Mouse (Mus musculus) CH12.LX (cell line): ENCODE results near the gene T2. TPM values are rescaled to one million over a fixed set of nuclear protein-coding genes. Genes with fewer than 3 reads are reported as not detected.

Experiments used
- DNase-seq: peaks from one replicate; pipeline ENCODE4 v3.0.0-alpha.2; 2013; ENCODE audit errors: extremely low read depth
- H3K27ac ChIP-seq: 2 replicates; pipeline ENCODE4 v1.5.1; 2012; ENCODE audit warnings: low read depth, mild to moderate bottlenecking, control low read depth, moderate library complexity; ENCODE audit not compliant: insufficient read depth
- H3K27me3 ChIP-seq: replicated peaks from 2 replicates; pipeline ENCODE3; 2012; ENCODE audit warnings: inconsistent platforms
- H3K36me3 ChIP-seq, 2 experiments: replicated peaks in 1 of 2; 2 replicates each; pipeline versions ENCODE3 to v1.6.1; 2012; ENCODE audit warnings: inconsistent platforms in 1 of 2, low read length in 1 of 2, mild to moderate bottlenecking in 1 of 2, mixed read lengths in 1 of 2, moderate library complexity in 1 of 2; ENCODE audit not compliant: control insufficient read depth in 1 of 2, insufficient read depth in 1 of 2
- H3K4me1 ChIP-seq, 2 experiments: 2 replicates each; pipeline ENCODE4 v1.6.1; 2012; ENCODE audit warnings: inconsistent platforms in 1 of 2, moderate library complexity in 1 of 2; ENCODE audit not compliant: insufficient read depth in 2 of 2, control insufficient read depth in 1 of 2
- H3K4me2 ChIP-seq: 2 replicates; pipeline ENCODE4 v1.6.1; 2012; ENCODE audit warnings: low read depth, mild to moderate bottlenecking, control low read depth; ENCODE audit not compliant: poor library complexity, insufficient read depth, severe bottlenecking
- H3K4me3 ChIP-seq, 3 experiments: fragments of 150-350 bp in 1 of 3; sonication (generic) in 1 of 3; replicated peaks in 1 of 3; 2 replicates each; pipeline versions ENCODE3 to v1.5.1; 2011 to 2012; ENCODE audit warnings: low read depth in 2 of 3, low read length in 2 of 3, mild to moderate bottlenecking in 2 of 3, moderate library complexity in 2 of 3, control low read depth in 1 of 3, improper control_type of control experiment in 1 of 3, inconsistent platforms in 1 of 3, mixed read lengths in 1 of 3; ENCODE audit not compliant: poor library complexity in 1 of 3
- H3K79me2 ChIP-seq: replicated peaks from 2 replicates; pipeline ENCODE4 v1.6.1; 2012; ENCODE audit warnings: mild to moderate bottlenecking, moderate library complexity; ENCODE audit not compliant: control insufficient read depth, poor library complexity, insufficient read depth, severe bottlenecking; ENCODE audit errors: extremely low read depth
- H3K9ac ChIP-seq: 2 replicates; pipeline ENCODE4 v1.6.1; 2012; ENCODE audit warnings: low read depth, mild to moderate bottlenecking, control low read depth, moderate library complexity; ENCODE audit not compliant: insufficient read depth
- H3K9me3 ChIP-seq: replicated peaks from 2 replicates; pipeline ENCODE3; 2012; ENCODE audit warnings: low read length, inconsistent platforms, mixed read lengths
- BHLHE40 ChIP-seq: IDR thresholded peaks from 2 replicates; pipeline ENCODE4 v1.6.1; 2011; ENCODE audit warnings: mild to moderate bottlenecking, low read depth, low read length, improper control_type of control experiment
- CHD1 ChIP-seq: IDR thresholded peaks from 2 replicates; pipeline ENCODE4 v1.6.1; 2012; ENCODE audit warnings: low read depth, low read length, improper control_type of control experiment, inconsistent platforms
- E2F4 ChIP-seq: IDR thresholded peaks from 2 replicates; pipeline ENCODE4 v1.6.1; 2011; ENCODE audit warnings: low read depth, low read length, improper control_type of control experiment; ENCODE audit not compliant: insufficient replicate concordance
- ELF1 ChIP-seq: IDR thresholded peaks from 2 replicates; pipeline ENCODE4 v1.6.1; 2014; ENCODE audit warnings: low read depth, mild to moderate bottlenecking, inconsistent platforms, low read length, improper control_type of control experiment
- ETS1 ChIP-seq: conservative IDR thresholded peaks from 2 replicates; pipeline ENCODE4 v1.6.1; 2012; ENCODE audit warnings: low read depth, mild to moderate bottlenecking, inconsistent platforms, low read length, improper control_type of control experiment, moderate library complexity
- GABPA ChIP-seq: IDR thresholded peaks from 2 replicates; pipeline ENCODE4 v1.6.1; 2012; ENCODE audit warnings: low read depth, low read length, improper control_type of control experiment, inconsistent platforms; ENCODE audit not compliant: insufficient replicate concordance
- HCFC1 ChIP-seq: IDR thresholded peaks from 2 replicates; pipeline ENCODE4 v1.6.1; 2012; ENCODE audit warnings: low read depth, mild to moderate bottlenecking, inconsistent platforms, low read length, improper control_type of control experiment
- JUN ChIP-seq: IDR thresholded peaks from 2 replicates; pipeline ENCODE4 v1.6.1; 2011; ENCODE audit warnings: low read depth, mild to moderate bottlenecking, low read length, improper control_type of control experiment, moderate library complexity; ENCODE audit not compliant: insufficient read depth
- JUND ChIP-seq: conservative IDR thresholded peaks from 2 replicates; pipeline ENCODE4 v1.6.1; 2011; ENCODE audit warnings: low read depth, low read length, improper control_type of control experiment
- KAT2A ChIP-seq: IDR thresholded peaks from 2 replicates; pipeline ENCODE4 v1.6.1; 2012; ENCODE audit warnings: low read length, improper control_type of control experiment, inconsistent platforms; ENCODE audit not compliant: insufficient replicate concordance
- MAFK ChIP-seq: IDR thresholded peaks from 2 replicates; pipeline ENCODE4 v1.6.1; 2011; ENCODE audit warnings: low read length, improper control_type of control experiment; ENCODE audit not compliant: insufficient replicate concordance
- MAZ ChIP-seq: IDR thresholded peaks from 2 replicates; pipeline ENCODE4 v1.6.1; 2012; ENCODE audit warnings: low read depth, mild to moderate bottlenecking, inconsistent platforms, low read length, improper control_type of control experiment, moderate library complexity
- MEF2A ChIP-seq: IDR thresholded peaks from 2 replicates; pipeline ENCODE4 v1.6.1; 2014; ENCODE audit warnings: low read depth, mild to moderate bottlenecking, inconsistent platforms, low read length, improper control_type of control experiment, borderline replicate concordance
- MXI1 ChIP-seq: IDR thresholded peaks from 2 replicates; pipeline ENCODE4 v1.6.1; 2011; ENCODE audit warnings: mild to moderate bottlenecking, low read depth, low read length, improper control_type of control experiment
- NELFE ChIP-seq: IDR thresholded peaks from 2 replicates; pipeline ENCODE4 v1.6.1; 2011; ENCODE audit warnings: low read depth, low read length, improper control_type of control experiment
- NRF1 ChIP-seq: IDR thresholded peaks from 2 replicates; pipeline ENCODE4 v1.6.1; 2014; ENCODE audit warnings: low read depth, mild to moderate bottlenecking, inconsistent platforms, low read length, improper control_type of control experiment, moderate library complexity
- PAX5 ChIP-seq: IDR thresholded peaks from 2 replicates; pipeline ENCODE4 v1.6.1; 2012; ENCODE audit warnings: low read length, inconsistent platforms, mixed read lengths
- POLR2AphosphoS2 ChIP-seq: IDR thresholded peaks from 2 replicates; pipeline ENCODE4 v1.6.1; 2011; ENCODE audit warnings: low read depth, low read length, improper control_type of control experiment
- RCOR1 ChIP-seq: conservative IDR thresholded peaks from 2 replicates; pipeline ENCODE4 v1.6.1; 2012; ENCODE audit warnings: low read depth, mild to moderate bottlenecking, inconsistent platforms, low read length, improper control_type of control experiment
- SMC3 ChIP-seq: IDR thresholded peaks from 2 replicates; pipeline ENCODE4 v1.6.1; 2011; ENCODE audit warnings: low read depth, low read length, improper control_type of control experiment
- TBP ChIP-seq: conservative IDR thresholded peaks from 2 replicates; pipeline ENCODE4 v1.6.1; 2011; ENCODE audit warnings: low read depth, low read length, improper control_type of control experiment
- ZC3H11A ChIP-seq: IDR thresholded peaks from 2 replicates; pipeline ENCODE4 v1.6.1; 2012; ENCODE audit warnings: low read depth, mild to moderate bottlenecking, inconsistent platforms, low read length, improper control_type of control experiment
- ZKSCAN1 ChIP-seq: IDR thresholded peaks from 2 replicates; pipeline ENCODE4 v1.6.1; 2012; ENCODE audit warnings: low read depth, inconsistent platforms, low read length, improper control_type of control experiment, borderline replicate concordance
- ZMIZ1 ChIP-seq: IDR thresholded peaks from 2 replicates; pipeline ENCODE4 v1.6.1; 2012; ENCODE audit warnings: low read depth, mild to moderate bottlenecking, inconsistent platforms, low read length, improper control_type of control experiment
- dilution Hi-C: fragments of 300-500 bp; cut with MboI; formaldehyde crosslinking; loops from 2 replicates; pipeline ENCODE4 v1.14.3; 2020; ENCODE audit warnings: low sequenced_read_pairs; ENCODE audit not compliant: extremely low pct_unique_long_range_greater_than_20kb, extremely low pct_ligation_motif_present
- in situ Hi-C: fragments of 300-500 bp; cut with MboI; formaldehyde crosslinking; loops from 3 replicates; pipeline ENCODE4 v1.14.3; 2019; ENCODE audit warnings: low sequenced_read_pairs, low pct_ligation_motif_present, low pct_unique_long_range_greater_than_20kb, mixed read lengths
- polyA plus RNA-seq: library from polyadenylated mRNA; unstranded; fragments of >175 nt; gene quantifications from 2 replicates; pipeline ENCODE4 v1.2.1, GENCODE M21; 2012; ENCODE audit warnings: low read depth; ENCODE audit not compliant: insufficient read length
- total RNA-seq, 2 experiments: library from RNA; depleted of rRNA; stranded (reverse); fragments of 300-350 nt in 1 of 2; fragments of >200 nt in 1 of 2; gene quantifications; 2 replicates each; pipeline ENCODE4 v1.2.3; 2012 to 2014

T2 gene
- total and polyA plus RNA-seq, 3 experiments: not detected

DNA sequence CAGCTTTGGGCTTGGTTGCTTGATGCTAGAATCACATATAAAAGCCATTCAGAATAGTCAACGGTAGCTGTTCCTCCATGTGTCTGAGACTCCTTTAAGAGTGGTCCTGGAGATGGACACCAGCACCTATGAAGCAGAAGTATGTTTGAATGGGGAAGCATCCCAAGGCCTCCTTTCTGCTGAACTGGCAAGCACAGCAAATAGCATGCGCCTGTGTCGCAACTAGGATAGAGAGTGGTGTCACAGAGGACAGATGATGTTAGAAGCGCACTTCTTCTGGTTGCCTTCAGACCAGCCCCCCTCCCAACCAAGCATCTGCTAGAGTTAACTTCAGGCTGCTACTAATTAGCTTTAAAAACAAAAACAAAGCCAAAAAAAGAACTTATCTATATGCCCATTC, 34.7 kb downstream of the T2 start:
- dilution Hi-C loops: no loop called here
- no peaks in the 10 kb centered on the region for H3K9me3 ChIP-seq
- no peak overlapping the region for H3K4me3 ChIP-seq
- in situ Hi-C loops: loop anchor here (10.0 kb wide), 1 partner anchor 74 kb away; no protein-coding TSS in a partner anchor
- no peak overlapping the region for H3K4me2 ChIP-seq
- no peaks in the 10 kb centered on the region for H3K36me3 ChIP-seq
- no peaks in the 10 kb centered on the region for H3K79me2 ChIP-seq
- no peak overlapping the region for H3K9ac ChIP-seq
- no peak for DNase-seq
- H3K27ac ChIP-seq: no peak overlapping the region
- no peaks in the 10 kb centered on the region for H3K27me3 ChIP-seq
- TF ChIP-seq PAX5: no peak
- no peak for TF ChIP-seq MAFK
- no peak for TF ChIP-seq JUND
- TF ChIP-seq ZC3H11A: no peak
- TF ChIP-seq GABPA: no peak
- no peak for TF ChIP-seq CHD1
- no peak for TF ChIP-seq ZMIZ1
- no peak for TF ChIP-seq POLR2AphosphoS2
- no peak for TF ChIP-seq MAZ
- TF ChIP-seq NRF1: no peak
- TF ChIP-seq RCOR1: no peak
- no peak for TF ChIP-seq MEF2A
- TF ChIP-seq E2F4: no peak
- TF ChIP-seq ZKSCAN1: no peak
- no peak for TF ChIP-seq KAT2A
- TF ChIP-seq ELF1: no peak
- TF ChIP-seq ETS1: no peak
- TF ChIP-seq HCFC1: no peak
- TF ChIP-seq SMC3: no peak
- no peak for TF ChIP-seq MXI1
- peaks cover 0 to 11% of the 10 kb centered on the region in 2 experiments; a peak in 2 of 4 replicates for H3K4me1 ChIP-seq

DNA sequence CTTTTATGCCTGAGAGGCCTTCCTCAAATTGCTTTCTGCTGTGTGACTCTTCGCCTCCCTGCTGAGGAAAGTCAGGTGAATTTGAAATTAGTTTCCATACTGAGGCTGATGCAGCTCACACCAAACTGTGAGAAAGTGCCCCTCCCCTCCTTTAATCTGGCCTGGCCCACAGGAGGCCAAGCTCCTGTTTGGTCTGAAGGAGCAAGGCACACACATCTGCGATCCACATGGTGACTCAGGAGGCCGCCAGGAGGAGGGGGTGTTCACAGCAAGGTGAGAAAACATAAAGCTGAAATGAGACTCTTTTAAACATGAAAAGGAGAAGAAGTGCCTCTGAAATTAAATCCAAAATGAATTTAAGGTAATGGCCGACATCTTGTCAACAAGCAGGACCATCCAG, 40.6 kb downstream of the T2 start:
- no peaks in the 10 kb centered on the region for H3K9me3 ChIP-seq
- H3K4me3 ChIP-seq: no peak overlapping the region
- H3K4me2 ChIP-seq: no peak overlapping the region
- H3K4me1 ChIP-seq: peaks cover 0 to 16% of the 10 kb centered on the region in 2 experiments; a peak in 2 of 4 replicates
- no peaks in the 10 kb centered on the region for H3K27me3 ChIP-seq
- no peak overlapping the region for H3K9ac ChIP-seq
- dilution Hi-C loops (no loop called here), in situ Hi-C loops (loop anchor here (10.0 kb wide), 1 partner anchor 68 kb away; no protein-coding TSS in a partner anchor)
- no peak overlapping the region for H3K27ac ChIP-seq
- no peaks in the 10 kb centered on the region for H3K36me3 ChIP-seq
- DNase-seq: no peak
- TF ChIP-seq NELFE (no peak), TBP (no peak), BHLHE40 (no peak), ETS1 (no peak), JUN (no peak), PAX5 (no peak), GABPA (no peak)
- no peaks in the 10 kb centered on the region for H3K79me2 ChIP-seq
